Mouse (Mus musculus) hindbrain, embryonic 11.5 days (tissue): ENCODE measurements around the gene Shisa9. TPM values are rescaled to one million over a fixed set of nuclear protein-coding genes. Genes with fewer than 3 reads are reported as not detected.

Experiments
- ATAC-seq: fragments of 200-750 bp; cut with Nextera tagmentation; 2 replicates; pipeline ENCODE4 v1.8.0; 2017; ENCODE audit warnings: mild to moderate bottlenecking, moderate TSS enrichment, moderate library complexity; ENCODE audit not compliant: low FRiP score
- DNase-seq: peaks from one replicate; pipeline ENCODE4 v3.0.0-alpha.2; 2015; ENCODE audit warnings: low spot score
- H3K27ac ChIP-seq: fragments of 300-500 bp; sonication (generic); 2 replicates; pipeline ENCODE4 v1.5.1; 2014; ENCODE audit warnings: mild to moderate bottlenecking, low read depth, low read length
- H3K27me3 ChIP-seq: fragments of 300-500 bp; sonication (generic); 2 replicates; pipeline ENCODE4 v1.6.1; 2014; ENCODE audit warnings: mild to moderate bottlenecking, low read length, moderate library complexity, mixed read lengths; ENCODE audit not compliant: control insufficient read depth, insufficient read depth
- H3K36me3 ChIP-seq: fragments of 300-500 bp; sonication (generic); 2 replicates; pipeline ENCODE4 v1.6.1; 2014; ENCODE audit warnings: mild to moderate bottlenecking, low read length, moderate library complexity, mixed read lengths; ENCODE audit not compliant: control insufficient read depth, insufficient read depth
- H3K4me1 ChIP-seq: fragments of 300-500 bp; sonication (generic); replicated peaks from 2 replicates; pipeline ENCODE4 v1.6.1; 2014; ENCODE audit warnings: low read length, mixed read lengths; ENCODE audit not compliant: control insufficient read depth, insufficient read depth
- H3K4me2 ChIP-seq: fragments of 300-500 bp; sonication (generic); replicated peaks from 2 replicates; pipeline ENCODE4 v1.6.1; 2014; ENCODE audit warnings: mild to moderate bottlenecking, low read depth, low read length
- H3K4me3 ChIP-seq: fragments of 300-500 bp; sonication (generic); 2 replicates; pipeline ENCODE4 v1.5.1; 2014; ENCODE audit warnings: low read depth, low read length
- H3K9ac ChIP-seq: fragments of 300-500 bp; sonication (generic); 2 replicates; pipeline ENCODE4 v1.6.1; 2014; ENCODE audit warnings: low read depth, low read length
- H3K9me3 ChIP-seq: fragments of 300-500 bp; sonication (generic); 2 replicates; pipeline ENCODE4 v1.6.1; 2016; ENCODE audit warnings: low read length; ENCODE audit not compliant: control insufficient read depth
- WGBS: fragments of 180-500 bp; shearing (Covaris S2); extraction: QIAGEN DNeasy Blood & Tissue Kit; methylation state at CpG from one replicate; pipeline ENCODE4 v1.1.7; 2014; 5-methylcytosine and 5-hydroxymethylcytosine counted together
- polyA plus RNA-seq: library from polyadenylated mRNA; unstranded; fragments of >200 nt; fragmentation: Nextera tagmentation; extraction: Ambion mirVana; gene quantifications from 2 replicates; pipeline ENCODE4 v1.2.1, GENCODE M21; 2014

Gene Shisa9
- polyA plus RNA-seq, 1 experiment from 2014 or later, result 1.7 TPM

GRCm38 (mm10) chr16:12209355-12209754, 225.4 kb downstream of the Shisa9 start:
- Histone ChIP-seq H3K9ac (no peak overlapping the region), H3K27me3 (no peaks in the 10 kb centered on the region), H3K27ac (no peak overlapping the region), H3K36me3 (no peaks in the 10 kb centered on the region), H3K9me3 (no peaks in the 10 kb centered on the region), H3K4me2 (no peak overlapping the region), H3K4me1 (no peaks in the 10 kb centered on the region), H3K4me3 (no peak overlapping the region)
- 94% methylated on average over 1 of the region's 1 CpGs for WGBS
- DNase-seq, result no peak
- no peak for ATAC-seq

GRCm38 (mm10) chr16:12209819-12210218, 225.9 kb downstream of the Shisa9 start:
- Histone ChIP-seq H3K27ac (no peak overlapping the region), H3K27me3 (no peaks in the 10 kb centered on the region), H3K9me3 (no peaks in the 10 kb centered on the region), H3K9ac (no peak overlapping the region), H3K4me3 (no peak overlapping the region), H3K4me2 (no peak overlapping the region), H3K36me3 (no peaks in the 10 kb centered on the region), H3K4me1 (no peaks in the 10 kb centered on the region)
- no peak for DNase-seq
- no peak for ATAC-seq
- WGBS, result 86% methylated on average over 2 of the region's 2 CpGs

- no peak overlapping the region for H3K4me2 ChIP-seq
- no peak overlapping the region for H3K27ac ChIP-seq
- ATAC-seq (no peak), DNase-seq (no peak)
- H3K4me1 ChIP-seq, result no peaks in the 10 kb centered on the region
- no peaks in the 10 kb centered on the region for H3K9me3 ChIP-seq
- H3K9ac ChIP-seq, result no peak overlapping the region
- no peaks in the 10 kb centered on the region for H3K36me3 ChIP-seq
- 85% methylated on average over 2 of the region's 2 CpGs for WGBS
- no peak overlapping the region for H3K4me3 ChIP-seq
- H3K27me3 ChIP-seq, result no peaks in the 10 kb centered on the region
Observed at GRCm38 (mm10) chr16:12214018-12214417, 230.1 kb downstream of the Shisa9 start.

- no peaks in the 10 kb centered on the region for H3K4me1 ChIP-seq
- H3K9me3 ChIP-seq, result no peaks in the 10 kb centered on the region
- peak; percentile 51; the same call in 1 of the 2 replicates for ATAC-seq
- no peak overlapping the region for H3K9ac ChIP-seq
- H3K4me3 ChIP-seq, result no peak overlapping the region
- WGBS, result 69% methylated on average over 13 of the region's 13 CpGs
- H3K27me3 ChIP-seq, result no peaks in the 10 kb centered on the region
- DNase-seq, result no peak
- no peaks in the 10 kb centered on the region for H3K36me3 ChIP-seq
- no peak overlapping the region for H3K27ac ChIP-seq
- H3K4me2 ChIP-seq, result no peak overlapping the region
Observed at GRCm38 (mm10) chr16:12217289-12218150, 233.6 kb downstream of the Shisa9 start.

GRCm38 (mm10) chr16:12218151-12218532, 234.2 kb downstream of the Shisa9 start:
- no peaks in the 10 kb centered on the region for H3K9me3 ChIP-seq
- H3K27me3 ChIP-seq, result no peaks in the 10 kb centered on the region
- H3K9ac ChIP-seq, result no peak overlapping the region
- no peaks in the 10 kb centered on the region for H3K4me1 ChIP-seq
- ATAC-seq (no peak), DNase-seq (no peak)
- no peaks in the 10 kb centered on the region for H3K36me3 ChIP-seq
- H3K4me2 ChIP-seq, result no peak overlapping the region
- H3K27ac ChIP-seq, result no peak overlapping the region
- 72% methylated on average over 2 of the region's 2 CpGs for WGBS
- H3K4me3 ChIP-seq, result no peak overlapping the region

GRCm38 (mm10) chr16:12219821-12220220, 235.9 kb downstream of the Shisa9 start:
- Histone ChIP-seq H3K4me3 (no peak overlapping the region), H3K9me3 (no peaks in the 10 kb centered on the region), H3K4me2 (no peak overlapping the region), H3K9ac (no peak overlapping the region), H3K36me3 (no peaks in the 10 kb centered on the region), H3K27ac (no peak overlapping the region), H3K27me3 (no peaks in the 10 kb centered on the region), H3K4me1 (no peaks in the 10 kb centered on the region)
- 86% methylated on average over 3 of the region's 3 CpGs for WGBS
- no peak for ATAC-seq
- DNase-seq, result no peak

- Histone ChIP-seq H3K4me1 (no peaks in the 10 kb centered on the region), H3K4me2 (no peak overlapping the region), H3K27ac (no peak overlapping the region), H3K4me3 (no peak overlapping the region), H3K9ac (no peak overlapping the region), H3K9me3 (no peaks in the 10 kb centered on the region), H3K36me3 (no peaks in the 10 kb centered on the region), H3K27me3 (no peaks in the 10 kb centered on the region)
- 87% methylated on average over 2 of the region's 2 CpGs for WGBS
- ATAC-seq (no peak), DNase-seq (no peak)
Observed at GRCm38 (mm10) chr16:12223537-12223936, 239.6 kb downstream of the Shisa9 start.

GRCm38 (mm10) chr16:12226937-12227336, 243.0 kb downstream of the Shisa9 start:
- no peaks in the 10 kb centered on the region for H3K9me3 ChIP-seq
- DNase-seq (no peak), ATAC-seq (no peak)
- H3K36me3 ChIP-seq, result no peaks in the 10 kb centered on the region
- no peak overlapping the region for H3K4me3 ChIP-seq
- H3K4me1 ChIP-seq, result no peaks in the 10 kb centered on the region
- H3K27me3 ChIP-seq, result no peaks in the 10 kb centered on the region
- H3K27ac ChIP-seq, result no peak overlapping the region
- H3K9ac ChIP-seq, result no peak overlapping the region
- WGBS, result 80% methylated on average over 3 of the region's 3 CpGs
- no peak overlapping the region for H3K4me2 ChIP-seq

- Histone ChIP-seq H3K4me3 (no peak overlapping the region), H3K9me3 (no peaks in the 10 kb centered on the region), H3K4me2 (no peak overlapping the region), H3K27me3 (no peaks in the 10 kb centered on the region), H3K4me1 (no peaks in the 10 kb centered on the region), H3K27ac (no peak overlapping the region), H3K36me3 (no peaks in the 10 kb centered on the region), H3K9ac (no peak overlapping the region)
- ATAC-seq (no peak), DNase-seq (no peak)
- 77% methylated on average over 3 of the region's 3 CpGs for WGBS
Observed at GRCm38 (mm10) chr16:12233288-12233687, 249.4 kb downstream of the Shisa9 start.
